Mouse (Mus musculus) midbrain, embryonic 16.5 days (tissue): ENCODE results near the gene Hacd1. TPM values are rescaled to one million over a fixed set of nuclear protein-coding genes. Genes with fewer than 3 reads are reported as not detected.

Source experiments
- ATAC-seq: fragments of 200-750 bp; cut with Nextera tagmentation; 2 replicates; pipeline ENCODE4 v1.8.0; 2017; ENCODE audit warnings: moderate TSS enrichment
- H3K27ac ChIP-seq: fragments of 300-500 bp; sonication (generic); 2 replicates; pipeline ENCODE4 v1.5.1; 2014; ENCODE audit warnings: mild to moderate bottlenecking, low read length, mixed read lengths
- H3K27me3 ChIP-seq: fragments of 300-500 bp; sonication (generic); 2 replicates; pipeline ENCODE4 v1.6.1; 2014; ENCODE audit warnings: low read depth, low read length, mixed read lengths; ENCODE audit not compliant: control insufficient read depth, insufficient read depth
- H3K36me3 ChIP-seq: fragments of 300-500 bp; sonication (generic); 2 replicates; pipeline ENCODE4 v1.6.1; 2014; ENCODE audit warnings: mild to moderate bottlenecking, low read length, moderate library complexity, mixed read lengths; ENCODE audit not compliant: control insufficient read depth, insufficient read depth
- H3K4me1 ChIP-seq: fragments of 300-500 bp; sonication (generic); 2 replicates; pipeline ENCODE4 v1.6.1; 2014; ENCODE audit warnings: mild to moderate bottlenecking, low read length, mixed read lengths; ENCODE audit not compliant: control insufficient read depth, insufficient read depth
- H3K4me2 ChIP-seq: fragments of 300-500 bp; sonication (generic); 2 replicates; pipeline ENCODE4 v1.6.1; 2014; ENCODE audit warnings: mild to moderate bottlenecking, low read length, mixed read lengths
- H3K4me3 ChIP-seq: fragments of 300-500 bp; sonication (generic); 2 replicates; pipeline ENCODE4 v1.5.1; 2014; ENCODE audit warnings: low read depth, mild to moderate bottlenecking, low read length, moderate library complexity, mixed read lengths
- H3K9ac ChIP-seq: fragments of 300-500 bp; sonication (generic); 2 replicates; pipeline ENCODE4 v1.6.1; 2014; ENCODE audit warnings: low read depth, low read length, mixed read lengths
- H3K9me3 ChIP-seq: fragments of 300-500 bp; sonication (generic); replicated peaks from 2 replicates; pipeline ENCODE4 v1.6.1; 2014; ENCODE audit warnings: mild to moderate bottlenecking, low read length, mixed read lengths; ENCODE audit not compliant: control insufficient read depth, poor library complexity, severe bottlenecking
- WGBS: fragments of 180-500 bp; shearing (Covaris S2); extraction: QIAGEN DNeasy Blood & Tissue Kit; methylation state at CpG from one replicate; pipeline ENCODE4 v1.1.7; 2014; 5-methylcytosine and 5-hydroxymethylcytosine counted together
- polyA plus RNA-seq: library from polyadenylated mRNA; unstranded; fragments of >200 nt; fragmentation: Nextera tagmentation; extraction: Ambion mirVana; gene quantifications from 2 replicates; pipeline ENCODE4 v1.2.1, GENCODE M21; 2015

Hacd1 gene
- polyA plus RNA-seq, 1 experiment from 2014 or later: 74.7 TPM

DNA sequence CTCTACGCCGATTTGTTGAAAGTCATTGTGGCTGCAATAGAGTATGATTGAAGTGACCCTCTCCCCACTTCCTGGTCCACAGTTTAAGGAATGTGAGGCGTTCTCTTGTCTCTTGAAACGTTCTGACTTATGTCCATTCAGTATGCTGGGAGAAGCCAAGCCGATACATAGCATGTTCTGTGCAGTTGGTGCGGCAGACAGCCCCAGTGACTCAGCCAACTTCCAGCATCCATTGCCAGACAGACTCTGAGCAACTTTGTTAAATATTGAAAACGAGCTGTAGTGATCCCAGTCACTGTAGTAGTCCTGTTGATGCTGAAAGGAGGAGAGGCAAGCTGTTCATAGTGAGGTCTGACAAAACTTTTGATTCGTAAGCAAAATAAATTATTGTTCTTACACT is 14.5 kb upstream of the Hacd1 start:
- ATAC-seq: no peak
- H3K36me3 ChIP-seq: no peaks in the 10 kb centered on the region
- H3K27ac ChIP-seq: no peak overlapping the region
- WGBS: 84% methylated on average over 8 of the region's 8 CpGs
- H3K27me3 ChIP-seq: no peaks in the 10 kb centered on the region
- H3K4me2 ChIP-seq: no peak overlapping the region
- H3K4me3 ChIP-seq: no peak overlapping the region
- H3K9ac ChIP-seq: no peak overlapping the region
- peaks cover 12% of the 10 kb centered on the region for H3K4me1 ChIP-seq
- no peaks in the 10 kb centered on the region for H3K9me3 ChIP-seq

DNA sequence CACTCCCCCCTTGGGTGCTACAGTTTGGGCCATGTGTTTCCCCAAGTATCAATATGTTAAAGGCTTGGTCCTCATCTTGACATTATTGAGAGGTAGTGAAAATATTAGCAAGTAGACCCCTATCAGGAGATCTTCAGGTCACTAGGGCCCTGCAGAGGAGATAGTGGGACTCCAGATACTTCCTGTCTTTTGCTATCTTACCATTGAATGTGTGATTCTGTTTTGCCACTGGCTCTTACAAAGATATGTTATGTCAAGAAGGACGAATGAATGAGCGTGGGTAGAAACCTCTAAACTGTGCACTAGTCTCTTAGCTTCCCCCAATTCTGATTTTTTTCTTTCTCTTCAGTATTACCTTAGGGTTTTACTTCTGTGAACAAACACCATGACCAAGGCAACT is 13.1 kb upstream of the Hacd1 start:
- no peak overlapping the region for H3K4me2 ChIP-seq
- WGBS: 97% methylated on average over 2 of the region's 2 CpGs
- H3K9ac ChIP-seq: no peak overlapping the region
- no peak for ATAC-seq
- H3K4me3 ChIP-seq: no peak overlapping the region
- H3K27ac ChIP-seq: no peak overlapping the region
- H3K4me1 ChIP-seq: peaks cover 4% of the 10 kb centered on the region; the same call in 1 of the 2 replicates
- no peaks in the 10 kb centered on the region for H3K9me3 ChIP-seq
- H3K27me3 ChIP-seq: no peaks in the 10 kb centered on the region
- no peaks in the 10 kb centered on the region for H3K36me3 ChIP-seq

DNA sequence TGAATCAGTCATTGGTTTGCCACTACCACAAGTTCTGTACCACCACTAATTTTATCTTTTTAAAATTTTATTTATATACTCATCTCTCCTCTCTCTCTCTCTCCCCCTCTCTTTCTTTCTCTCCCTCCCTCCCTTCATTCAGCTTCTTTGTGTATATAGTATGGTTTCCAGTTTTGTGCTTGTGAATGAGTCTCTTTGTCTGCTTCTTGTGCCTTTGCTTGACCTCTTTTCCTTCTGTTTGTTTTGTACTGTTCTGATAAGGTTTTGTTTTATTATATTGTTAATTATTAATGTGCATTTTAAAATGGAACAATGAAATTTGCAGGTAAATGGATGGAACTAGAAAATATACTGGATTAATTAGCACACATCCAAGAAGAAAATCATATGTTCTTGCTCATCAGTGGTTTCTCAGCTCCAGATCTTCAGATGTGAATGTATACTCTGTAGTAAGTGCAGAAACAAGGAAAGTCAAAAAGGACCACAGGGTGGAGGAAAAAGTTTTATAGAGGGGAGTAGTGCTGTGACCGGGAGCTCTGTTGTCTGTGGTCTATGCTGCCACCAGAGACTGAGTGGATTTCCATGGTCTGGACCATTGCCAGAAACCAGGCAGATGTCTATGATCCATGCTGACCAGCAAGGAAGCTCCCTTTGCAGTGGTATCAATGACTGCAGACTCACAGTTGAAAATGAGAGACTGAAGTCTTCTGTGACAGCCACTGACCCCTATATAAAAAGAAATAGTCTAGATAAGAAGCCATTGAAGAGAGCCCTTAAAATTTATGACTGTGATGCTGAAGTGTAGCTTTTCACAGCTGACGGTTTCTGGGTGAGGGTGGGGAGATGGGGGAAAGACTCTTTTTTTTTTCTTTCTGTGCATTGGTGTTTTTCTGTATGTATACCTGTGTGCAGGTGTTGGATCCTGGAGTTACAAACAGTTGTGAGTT is 10.0 kb upstream of the Hacd1 start:
- H3K27me3 ChIP-seq: no peaks in the 10 kb centered on the region
- H3K27ac ChIP-seq: no peak overlapping the region
- no peak overlapping the region for H3K4me3 ChIP-seq
- no peaks in the 10 kb centered on the region for H3K36me3 ChIP-seq
- no peak overlapping the region for H3K9ac ChIP-seq
- 79% methylated on average over 2 of the region's 2 CpGs for WGBS
- no peak for ATAC-seq
- H3K9me3 ChIP-seq: no peaks in the 10 kb centered on the region
- no peaks in the 10 kb centered on the region for H3K4me1 ChIP-seq
- no peak overlapping the region for H3K4me2 ChIP-seq

DNA sequence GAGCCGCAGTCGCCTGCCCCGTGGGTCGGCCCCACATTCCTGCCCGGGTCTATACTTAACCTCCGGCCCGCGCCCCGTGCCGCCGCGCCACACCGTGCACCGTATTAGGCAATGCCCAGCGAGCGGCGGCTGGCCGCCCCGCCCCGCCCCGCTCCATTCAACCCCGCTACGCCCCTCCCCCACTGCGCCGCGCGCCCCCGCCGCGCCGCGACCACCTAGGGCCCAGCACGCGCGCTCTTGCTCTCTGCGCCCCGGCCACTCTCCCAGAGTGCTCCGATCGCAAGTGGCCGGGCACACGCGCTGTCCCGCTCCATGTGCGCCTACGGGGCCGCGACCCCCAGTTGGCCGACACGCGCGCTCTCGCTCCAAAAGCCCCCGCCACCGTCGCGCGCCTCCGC is 768 bp downstream of the Hacd1 start:
- Histone ChIP-seq H3K9ac (peak overlapping the region; percentile 90), H3K4me1 (peaks cover 15% of the 10 kb centered on the region), H3K27ac (peak overlapping the region; percentile 93), H3K4me2 (peak overlapping the region; percentile 63), H3K27me3 (no peaks in the 10 kb centered on the region), H3K36me3 (no peaks in the 10 kb centered on the region), H3K9me3 (no peaks in the 10 kb centered on the region), H3K4me3 (peak overlapping the region; percentile 58)
- peak; percentile 92 for ATAC-seq
- 0% methylated on average over 51 of the region's 58 CpGs for WGBS

DNA sequence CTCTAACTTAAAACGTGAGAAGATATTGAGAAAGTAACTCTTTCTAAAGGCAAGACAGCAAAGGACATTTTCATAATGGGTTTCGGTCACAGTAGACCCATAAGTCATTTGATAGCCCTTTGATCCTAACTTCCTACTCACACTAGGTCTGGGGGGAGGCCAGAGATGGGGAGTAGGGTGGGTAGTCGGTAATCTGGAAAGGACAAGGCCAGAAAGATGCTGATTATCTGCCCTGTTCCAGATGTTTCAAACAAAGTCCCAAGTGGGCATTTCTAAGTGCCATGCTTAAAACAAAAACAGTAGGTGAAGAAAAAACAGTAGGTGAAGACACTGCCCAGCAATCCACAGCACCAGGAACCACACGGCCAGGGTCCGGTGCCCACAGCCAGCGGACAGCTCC is 1.2 kb downstream of the Hacd1 start:
- Histone ChIP-seq H3K36me3 (no peaks in the 10 kb centered on the region), H3K4me2 (peak overlapping the region; percentile 63), H3K9me3 (no peaks in the 10 kb centered on the region), H3K4me3 (peak overlapping the region; percentile 58), H3K9ac (peak overlapping the region; percentile 90), H3K4me1 (peaks cover 15% of the 10 kb centered on the region), H3K27ac (peak overlapping the region; percentile 93), H3K27me3 (no peaks in the 10 kb centered on the region)
- 3% methylated on average over 6 of the region's 6 CpGs for WGBS
- ATAC-seq: peak; percentile 40

DNA sequence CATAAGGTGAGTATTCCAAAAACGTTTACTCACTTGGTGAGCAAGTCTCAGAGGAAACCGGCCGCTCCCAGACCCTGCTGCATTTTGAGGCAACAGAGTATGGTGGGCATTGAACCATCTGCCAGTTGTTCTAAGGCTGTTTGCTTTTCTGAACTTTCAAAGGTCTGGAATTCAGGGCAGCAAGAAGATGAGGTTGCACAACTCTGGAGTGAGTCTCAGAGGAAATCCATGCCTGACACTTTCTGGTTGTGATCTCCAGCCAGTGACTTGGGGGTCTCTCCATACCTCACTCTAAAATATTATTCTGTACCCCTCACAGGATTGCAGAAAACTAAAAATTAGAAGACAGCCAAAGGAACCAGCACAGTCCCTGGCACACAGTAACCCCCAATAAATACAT is 1.8 kb downstream of the Hacd1 start:
- no peak for ATAC-seq
- no peak overlapping the region for H3K9ac ChIP-seq
- H3K36me3 ChIP-seq: no peaks in the 10 kb centered on the region
- H3K4me3 ChIP-seq: no peak overlapping the region; the same call in none of the 2 replicates
- no peaks in the 10 kb centered on the region for H3K27me3 ChIP-seq
- no peak overlapping the region for H3K27ac ChIP-seq
- H3K9me3 ChIP-seq: no peaks in the 10 kb centered on the region
- H3K4me2 ChIP-seq: peak overlapping the region; percentile 63
- WGBS: 47% methylated on average over 3 of the region's 3 CpGs
- H3K4me1 ChIP-seq: peaks cover 15% of the 10 kb centered on the region

DNA sequence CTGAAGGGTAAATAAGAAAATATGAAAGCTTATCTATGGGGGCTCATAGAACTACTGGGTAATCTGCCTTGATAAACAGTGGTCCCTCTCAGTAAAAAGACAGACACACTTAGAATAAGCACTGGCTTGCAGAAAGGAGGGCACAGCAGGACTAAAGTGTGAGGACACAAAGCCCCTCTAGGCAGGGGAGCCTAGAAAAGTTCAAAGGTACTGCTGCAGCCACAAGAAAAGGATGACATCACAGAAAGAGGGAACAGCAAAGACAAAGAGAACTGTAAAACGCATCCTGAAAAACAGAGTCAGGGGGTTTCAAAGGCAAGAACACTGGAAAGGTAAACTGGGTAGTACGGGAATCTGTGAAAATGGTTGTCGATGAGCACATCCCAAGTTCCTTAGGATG is 2.3 kb downstream of the Hacd1 start:
- WGBS: 53% methylated on average over 3 of the region's 3 CpGs
- H3K4me2 ChIP-seq: peak overlapping the region; percentile 63; the same call in 1 of the 2 replicates
- no peak for ATAC-seq

DNA sequence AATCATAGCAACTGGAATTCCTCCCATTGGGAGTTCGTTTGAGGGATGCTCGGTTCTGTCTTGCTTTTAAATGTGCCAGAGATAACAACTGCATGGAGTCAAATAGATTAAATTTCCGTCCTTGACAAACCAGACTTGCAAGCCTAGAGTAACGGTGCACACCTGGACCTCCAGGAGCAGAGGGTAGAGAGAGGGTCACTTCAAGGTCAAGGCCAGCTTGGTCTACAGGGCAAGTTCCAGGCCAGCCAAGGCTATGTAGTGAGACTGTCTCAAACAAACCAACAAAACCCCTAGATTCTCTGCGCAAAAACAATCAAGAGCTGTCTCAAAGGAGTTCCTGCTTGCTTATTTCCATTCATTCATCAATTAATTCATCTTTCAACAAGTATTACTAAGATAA is 7.1 kb downstream of the Hacd1 start:
- Histone ChIP-seq H3K4me3 (no peak overlapping the region), H3K9me3 (no peaks in the 10 kb centered on the region), H3K4me1 (peaks cover 9% of the 10 kb centered on the region), H3K4me2 (no peak overlapping the region), H3K9ac (no peak overlapping the region), H3K27ac (no peak overlapping the region), H3K27me3 (no peaks in the 10 kb centered on the region), H3K36me3 (no peaks in the 10 kb centered on the region)
- 78% methylated on average over 5 of the region's 5 CpGs for WGBS
- ATAC-seq: no peak

More for the DNA sequence above, 2.3 kb downstream of the Hacd1 start:
- H3K27ac ChIP-seq: no peak overlapping the region
- H3K27me3 ChIP-seq: no peaks in the 10 kb centered on the region
- no peaks in the 10 kb centered on the region for H3K9me3 ChIP-seq
- H3K36me3 ChIP-seq: no peaks in the 10 kb centered on the region
- no peak overlapping the region for H3K9ac ChIP-seq
- H3K4me1 ChIP-seq: peaks cover 17% of the 10 kb centered on the region
- no peak overlapping the region; the same call in 1 of the 2 replicates for H3K4me3 ChIP-seq

DNA sequence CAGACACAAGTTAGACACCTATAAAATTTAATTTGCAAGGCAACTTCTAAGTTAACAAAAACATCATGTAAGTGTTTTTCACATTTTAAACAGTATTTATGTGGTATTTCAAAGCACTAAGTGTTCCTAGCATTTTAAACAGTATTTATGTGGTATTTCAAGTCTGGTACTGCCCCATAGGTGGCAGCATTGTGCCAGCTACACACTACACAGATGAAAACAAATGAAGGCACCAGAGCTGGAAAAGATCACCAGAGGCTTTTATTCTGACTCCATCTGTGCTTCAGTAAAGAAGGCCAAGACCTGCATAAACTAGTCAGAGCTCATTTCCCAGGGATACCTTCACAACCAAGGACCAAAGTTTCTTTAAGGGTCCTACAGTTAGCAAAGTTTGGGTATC is 7.6 kb downstream of the Hacd1 start:
- no peaks in the 10 kb centered on the region for H3K36me3 ChIP-seq
- H3K4me1 ChIP-seq: peaks cover 5% of the 10 kb centered on the region; the same call in 1 of the 2 replicates
- no peak overlapping the region for H3K9ac ChIP-seq
- no peaks in the 10 kb centered on the region for H3K27me3 ChIP-seq
- no peaks in the 10 kb centered on the region for H3K9me3 ChIP-seq
- no peak overlapping the region for H3K27ac ChIP-seq
- no peak overlapping the region for H3K4me2 ChIP-seq
- ATAC-seq: peak; percentile 80; the same call in 1 of the 2 replicates
- no peak overlapping the region for H3K4me3 ChIP-seq
